Mouse (Mus musculus) embryo, embryonic 11 days (tissue): ENCODE measurements around the gene Wdr70.
"Not testable (repeated sequence)": the region's sequence is repeated elsewhere in the genome, so short reads cannot be mapped to it uniquely, and the experiment has no call there.

ENCODE experiments used
- DNase-seq: peaks from one replicate; pipeline ENCODE4 v3.0.0-alpha.2; 2015

Wdr70 gene

GRCm38 (mm10) chr15:8098774-8099749 is at the start of gene Wdr70:
Gene Wdr70, minus strand, starts transcription at chr15:8099209.
- peak; percentile 96 for DNase-seq

- no peak for DNase-seq
These were observed 36.6 kb upstream of the Wdr70 start for GRCm38 (mm10) chr15:8135606-8136005.

- no peak for DNase-seq
These were observed 32.8 kb upstream of the Wdr70 start for GRCm38 (mm10) chr15:8131761-8132160.

- no peak for DNase-seq
These were observed 32.3 kb upstream of the Wdr70 start for GRCm38 (mm10) chr15:8131268-8131667.

- DNase-seq = no peak
These were observed 30.3 kb upstream of the Wdr70 start for GRCm38 (mm10) chr15:8129281-8129680.

GRCm38 (mm10) chr15:8109782-8110181 is 10.8 kb upstream of the Wdr70 start:
- DNase-seq = no peak

- peak; percentile 96 for DNase-seq
These were observed 10.1 kb upstream of the Wdr70 start, which contains the start of gene Nup155 for GRCm38 (mm10) chr15:8108966-8109743. Gene Nup155, plus strand, starts transcription at chr15:8109273.

- no peak for DNase-seq
These were observed 9.5 kb upstream of the Wdr70 start for GRCm38 (mm10) chr15:8108360-8108965.

- DNase-seq = not testable (repeated sequence)
These were observed 3.0 kb upstream of the Wdr70 start for GRCm38 (mm10) chr15:8101975-8102542.

- peak; percentile 54 for DNase-seq
These were observed 1.2 kb downstream of the Wdr70 start for GRCm38 (mm10) chr15:8097853-8098252.

- not testable (repeated sequence) for DNase-seq
These were observed 6.3 kb downstream of the Wdr70 start for GRCm38 (mm10) chr15:8092668-8093067.

GRCm38 (mm10) chr15:8090685-8091084 is 8.3 kb downstream of the Wdr70 start:
- no peak for DNase-seq

GRCm38 (mm10) chr15:8088715-8089114 is 10.3 kb downstream of the Wdr70 start:
- DNase-seq = no peak

- DNase-seq = no peak
These were observed 11.7 kb downstream of the Wdr70 start for GRCm38 (mm10) chr15:8087293-8087692.

- DNase-seq = no peak
These were observed 16.9 kb downstream of the Wdr70 start for GRCm38 (mm10) chr15:8082139-8082538.

GRCm38 (mm10) chr15:8073159-8073558 is 25.9 kb downstream of the Wdr70 start:
- DNase-seq = not testable (repeated sequence)

- DNase-seq = no peak
These were observed 33.8 kb downstream of the Wdr70 start for GRCm38 (mm10) chr15:8065221-8065620.

- DNase-seq = no peak
These were observed 47.8 kb downstream of the Wdr70 start for GRCm38 (mm10) chr15:8051177-8051576.

- peak; percentile 9 for DNase-seq
These were observed 59.2 kb downstream of the Wdr70 start for GRCm38 (mm10) chr15:8039834-8040233.

GRCm38 (mm10) chr15:8038457-8038856 is 60.6 kb downstream of the Wdr70 start:
- no peak for DNase-seq

- no peak for DNase-seq
These were observed 61.2 kb downstream of the Wdr70 start for GRCm38 (mm10) chr15:8037825-8038224.

GRCm38 (mm10) chr15:8031211-8031610 is 67.8 kb downstream of the Wdr70 start:
- DNase-seq = no peak

- no peak for DNase-seq
These were observed 68.4 kb downstream of the Wdr70 start for GRCm38 (mm10) chr15:8030643-8031042.
